Mouse (Mus musculus) layer of hippocampus, postnatal 14 days (tissue): Measurements from ENCODE around the gene Lrrc31. TPM values are rescaled to one million over a fixed set of nuclear protein-coding genes. Genes with fewer than 3 reads are reported as not detected.
A peak's percentile ranks its signal among the peaks of the same experiment; 100 is the strongest.

Source experiments
- DNase-seq, 2 experiments: peaks; one replicate each; pipeline ENCODE4 v3.0.0; 2021 to 2022; ENCODE audit warnings: low spot score in 2 of 2, mixed read lengths in 1 of 2
- total RNA-seq, 2 experiments: library from RNA; stranded (reverse); gene quantifications; 2 replicates each; pipeline ENCODE4 v1.2.3; 2021

Gene Lrrc31
- total RNA-seq, 2 experiments from 2014 or later, result not detected

- no peak for DNase-seq
Measured at GRCm38 (mm10) chr3:30690976-30691375, 8.7 kb downstream of the Lrrc31 start.

- no peak for DNase-seq
Measured at GRCm38 (mm10) chr3:30687216-30687615, 12.4 kb downstream of the Lrrc31 start.

GRCm38 (mm10) chr3:30683190-30683589 lies 16.5 kb downstream of the Lrrc31 start:
- DNase-seq, result no peak

GRCm38 (mm10) chr3:30658486-30658885 lies 41.2 kb downstream of the Lrrc31 start:
- no peak for DNase-seq

GRCm38 (mm10) chr3:30655937-30656336 lies 43.7 kb downstream of the Lrrc31 start:
- DNase-seq, result no peak

- no peak for DNase-seq
Measured at GRCm38 (mm10) chr3:30650062-30650841, 49.4 kb downstream of the Lrrc31 start.

GRCm38 (mm10) chr3:30648466-30648865 lies 51.2 kb downstream of the Lrrc31 start:
- DNase-seq, result no peak

GRCm38 (mm10) chr3:30647440-30648090 lies 52.1 kb downstream of the Lrrc31 start, which contains the start of gene Lrrc34:
TSS of gene Lrrc34 (minus strand) at chr3:30647869.
- DNase-seq, result peak in 1 of 2 experiments; percentile 10

GRCm38 (mm10) chr3:30646761-30647160 lies 52.9 kb downstream of the Lrrc31 start:
- no peak for DNase-seq

- no peak for DNase-seq
Measured at GRCm38 (mm10) chr3:30644207-30644606, 55.4 kb downstream of the Lrrc31 start, which contains the start of gene Lrriq4. TSS of gene Lrriq4 (plus strand) at chr3:30644507.

- no peak for DNase-seq
Measured at GRCm38 (mm10) chr3:30635629-30636028, 64.0 kb downstream of the Lrrc31 start.

- no peak for DNase-seq
Measured at GRCm38 (mm10) chr3:30633681-30634080, 66.0 kb downstream of the Lrrc31 start.

Other genes with a start within 250 kb of the Lrrc31 start
- gene Mecom, start 151.8 kb downstream of the Lrrc31 start, total RNA-seq, result 1 to 10 TPM; 5.0 to 6.9 TPM
- gene Actrt3, start 99.9 kb downstream of the Lrrc31 start, total RNA-seq, result 1 to 10 TPM; 1.4 to 1.5 TPM
- 10 to 100 TPM; 15.7 to 16.6 TPM for gene Mynn, start 97.8 kb downstream of the Lrrc31 start, total RNA-seq
- gene Lrriq4, start 55.3 kb downstream of the Lrrc31 start, total RNA-seq, result not detected
- under 1 TPM; 0.33 to 0.78 TPM for gene Lrrc34, start 52.0 kb downstream of the Lrrc31 start, total RNA-seq
- gene Samd7, start 46.5 kb upstream of the Lrrc31 start, total RNA-seq, result not detected
- gene Sec62, start 93.0 kb upstream of the Lrrc31 start, total RNA-seq, result 10 to 100 TPM; 95.7 to 96.2 TPM
- gene Gpr160, start 156.1 kb upstream of the Lrrc31 start, total RNA-seq, result 1 to 10 TPM in 1 of 2 experiments, under 1 TPM in 1; 0.92 to 1.6 TPM